Mouse (Mus musculus): ENCODE measurements at regions not wholly inside any gene's neighbourhood (a gene's known extent, or its start where the extent isn't known, plus 50 kb on each side); places are given as distances from the start of the nearest gene placed in this dataset.

DNA sequence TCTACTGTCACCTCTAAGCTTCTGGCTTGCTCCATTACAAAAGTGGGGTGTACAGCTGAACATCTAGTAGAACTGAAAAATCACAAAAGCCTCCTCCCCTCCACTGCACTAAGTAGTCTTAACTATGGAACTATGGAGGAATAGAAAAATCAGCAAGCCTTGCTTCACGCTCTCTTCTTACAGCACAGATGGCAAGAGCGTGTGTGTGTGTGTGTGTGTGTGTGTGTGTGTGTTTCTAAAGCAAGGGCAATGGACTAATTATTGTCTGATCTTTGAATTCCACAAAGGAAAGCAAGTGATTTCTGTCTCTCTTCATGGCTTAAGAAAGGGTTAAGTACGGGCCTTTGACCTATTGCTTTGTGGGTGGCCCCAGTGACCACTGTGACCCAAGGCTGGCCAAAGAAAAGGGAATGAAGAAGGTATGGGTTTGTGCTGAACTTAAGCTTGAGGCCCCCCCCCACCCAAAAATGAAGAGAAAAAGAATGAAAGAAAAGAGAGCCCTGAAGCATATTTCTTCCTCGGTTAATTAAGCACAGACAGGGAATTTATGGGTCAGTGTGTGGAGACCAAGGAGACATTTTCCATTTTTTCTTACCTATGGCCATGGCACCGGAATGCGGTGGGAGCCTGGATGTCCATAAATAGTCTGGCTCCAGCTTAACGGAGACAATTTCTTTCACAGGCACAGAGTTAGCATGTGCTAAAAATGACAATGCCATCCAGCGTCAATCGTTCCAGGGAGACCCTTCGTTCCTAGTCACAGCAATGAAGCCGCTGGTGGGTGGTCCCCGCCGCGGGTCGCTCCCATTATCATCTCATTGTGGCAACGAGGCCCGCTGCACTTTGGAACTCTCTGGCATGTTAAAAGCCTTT is 119.8 kb downstream of the Zbtb18 start:
- no peak overlapping the region for H3K27ac ChIP-seq (ENCODE audit: low read depth, low read length)
- no peak overlapping the region for H3K4me3 ChIP-seq (ENCODE audit: low read depth, low read length)
- no peaks in the 10 kb centered on the region for H3K27me3 ChIP-seq (replicated peaks; ENCODE audit: control insufficient read depth, insufficient read depth, low read length)
- no peak for ATAC-seq
- no peaks in the 10 kb centered on the region for H3K9me3 ChIP-seq (ENCODE audit: control insufficient read depth)
- H3K9ac ChIP-seq (ENCODE audit: low read depth, low read length) = no peak overlapping the region
- no peaks in the 10 kb centered on the region for H3K36me3 ChIP-seq (ENCODE audit: control insufficient read depth, insufficient read depth)
- H3K4me1 ChIP-seq (replicated peaks; ENCODE audit: control insufficient read depth, insufficient read depth, low read length) = no peaks in the 10 kb centered on the region; the same call in 1 of the 2 replicates
- WGBS = 85% methylated on average over 17 of the region's 17 CpGs
- no peak overlapping the region for H3K4me2 ChIP-seq (replicated peaks; ENCODE audit: low read depth)
- TF ChIP-seq CTCF (IDR thresholded peaks at IDR 0.05; ENCODE audit: low read depth) = no peak

DNA sequence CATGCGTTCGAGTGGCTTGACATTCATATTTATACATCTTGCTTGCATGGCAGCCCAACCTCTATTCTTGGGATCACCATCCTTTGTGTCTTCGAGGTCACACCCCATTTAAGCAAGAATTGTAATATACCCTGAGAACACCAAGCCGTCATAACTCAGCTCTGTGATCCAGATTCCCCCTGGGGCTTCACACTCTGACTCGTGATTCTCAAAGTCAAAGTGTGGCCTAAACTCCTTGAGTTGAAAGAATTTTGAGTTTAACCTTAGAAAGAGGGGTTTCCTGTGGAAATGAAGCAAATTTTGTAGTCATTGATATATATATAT is 120.4 kb downstream of the Zbtb18 start:
- no peak overlapping the region for H3K4me3 ChIP-seq (ENCODE audit: low read depth, low read length)
- H3K27me3 ChIP-seq (replicated peaks; ENCODE audit: control insufficient read depth, insufficient read depth, low read length) = no peaks in the 10 kb centered on the region
- WGBS = 84% methylated on average over 5 of the region's 5 CpGs
- no peaks in the 10 kb centered on the region for H3K36me3 ChIP-seq (ENCODE audit: control insufficient read depth, insufficient read depth)
- no peak for TF ChIP-seq CTCF (IDR thresholded peaks at IDR 0.05; ENCODE audit: low read depth)
- H3K4me2 ChIP-seq (replicated peaks; ENCODE audit: low read depth) = no peak overlapping the region
- ATAC-seq = no peak
- no peak overlapping the region for H3K27ac ChIP-seq (ENCODE audit: low read depth, low read length)
- H3K9ac ChIP-seq (ENCODE audit: low read depth, low read length) = no peak overlapping the region
- H3K9me3 ChIP-seq (ENCODE audit: control insufficient read depth) = no peaks in the 10 kb centered on the region
- no peaks in the 10 kb centered on the region; the same call in 1 of the 2 replicates for H3K4me1 ChIP-seq (replicated peaks; ENCODE audit: control insufficient read depth, insufficient read depth, low read length)

DNA sequence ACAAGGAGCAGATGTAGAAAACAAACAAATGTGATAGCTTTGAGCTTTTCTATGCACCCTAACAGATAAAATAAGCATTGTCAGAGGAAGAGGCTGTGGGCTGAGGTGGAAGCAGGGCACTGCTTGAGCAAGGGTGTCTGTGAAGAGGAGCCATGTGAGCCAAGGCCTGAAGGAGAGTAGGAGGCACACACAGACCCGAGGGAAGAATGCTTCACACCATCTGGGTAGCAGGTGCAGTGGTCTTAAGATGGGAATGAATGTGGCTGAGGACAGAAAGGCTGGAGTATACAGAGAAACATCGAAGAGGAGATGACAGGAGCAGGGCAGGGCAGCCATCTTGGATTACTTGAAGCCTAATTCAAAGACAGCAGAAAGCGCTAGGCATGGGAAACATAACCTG is 123.5 kb downstream of the Zbtb18 start:
- Histone ChIP-seq H3K27ac (ENCODE audit: low read depth, low read length) (no peak overlapping the region), H3K36me3 (ENCODE audit: control insufficient read depth, insufficient read depth) (no peaks in the 10 kb centered on the region), H3K9ac (ENCODE audit: low read depth, low read length) (no peak overlapping the region), H3K4me3 (ENCODE audit: low read depth, low read length) (no peak overlapping the region), H3K27me3 (replicated peaks; ENCODE audit: control insufficient read depth, insufficient read depth, low read length) (no peaks in the 10 kb centered on the region), H3K9me3 (ENCODE audit: control insufficient read depth) (no peaks in the 10 kb centered on the region), H3K4me2 (replicated peaks; ENCODE audit: low read depth) (no peak overlapping the region), H3K4me1 (replicated peaks; ENCODE audit: control insufficient read depth, insufficient read depth, low read length) (no peaks in the 10 kb centered on the region)
- no peak for ATAC-seq
- no peak for TF ChIP-seq CTCF (IDR thresholded peaks at IDR 0.05; ENCODE audit: low read depth)
- 83% methylated on average over 3 of the region's 3 CpGs for WGBS

DNA sequence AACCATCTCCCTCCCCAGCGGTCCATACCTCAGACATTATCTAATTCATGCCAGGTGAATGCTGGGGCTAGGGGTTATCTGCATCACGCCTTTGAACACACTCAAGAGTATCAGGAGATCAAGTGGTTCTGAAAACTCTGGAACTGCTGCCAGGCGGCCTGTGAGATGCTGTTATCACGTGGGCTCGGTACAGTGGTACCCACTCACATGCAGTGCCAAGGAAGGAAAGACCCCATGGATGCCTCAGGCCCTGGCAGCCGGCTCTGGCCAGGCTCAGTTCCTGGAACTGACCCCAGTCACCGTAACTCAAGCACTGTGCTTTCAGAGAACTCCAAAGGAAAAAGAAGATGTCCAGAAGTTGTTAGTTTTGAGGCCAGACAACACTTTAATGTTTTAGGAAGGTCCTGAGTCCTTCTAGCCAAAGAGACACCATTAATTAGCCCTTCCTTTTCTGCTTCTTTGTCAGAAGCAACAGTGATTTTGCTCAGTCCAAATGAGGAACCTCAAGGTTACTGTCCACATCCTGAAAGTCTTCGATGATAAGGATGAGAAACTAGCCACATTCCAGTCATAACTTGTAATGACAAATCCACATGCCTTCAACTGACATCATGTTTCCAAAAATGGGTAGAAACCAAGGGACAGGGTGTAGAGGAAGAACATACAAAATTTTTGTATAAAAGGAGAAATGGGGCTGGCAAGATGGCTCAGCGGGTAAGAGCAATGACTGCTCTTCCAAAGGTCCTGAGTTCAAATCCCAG is 126.1 kb downstream of the Zbtb18 start:
- 82% methylated on average over 9 of the region's 9 CpGs for WGBS
- Histone ChIP-seq H3K4me2 (replicated peaks; ENCODE audit: low read depth) (no peak overlapping the region), H3K27me3 (replicated peaks; ENCODE audit: control insufficient read depth, insufficient read depth, low read length) (no peaks in the 10 kb centered on the region)

DNA sequence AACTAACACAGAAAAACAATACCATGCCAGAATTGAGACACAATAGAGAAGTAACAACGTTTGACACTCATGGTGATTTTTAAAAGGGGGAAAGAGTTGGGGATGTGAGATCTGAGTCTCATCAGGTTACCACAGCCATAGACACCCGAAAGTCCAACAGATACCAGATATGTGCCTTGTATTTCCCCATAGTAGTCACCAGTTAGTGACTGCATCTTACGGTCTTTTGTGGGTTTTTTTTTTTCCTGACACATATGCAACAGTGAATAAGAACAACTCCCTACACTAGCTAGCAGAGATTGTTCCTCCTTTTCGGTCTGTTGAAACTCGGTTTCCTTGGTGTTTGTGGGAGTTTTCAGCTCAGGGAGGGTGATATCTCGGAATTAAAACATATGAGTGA is 127.4 kb downstream of the Zbtb18 start:
- H3K9ac ChIP-seq (ENCODE audit: low read depth, low read length) = no peak overlapping the region
- TF ChIP-seq CTCF (IDR thresholded peaks at IDR 0.05; ENCODE audit: low read depth) = no peak
- no peaks in the 10 kb centered on the region for H3K36me3 ChIP-seq (ENCODE audit: control insufficient read depth, insufficient read depth)
- WGBS = 87% methylated on average over 6 of the region's 6 CpGs
- H3K9me3 ChIP-seq (ENCODE audit: control insufficient read depth) = no peaks in the 10 kb centered on the region
- H3K4me2 ChIP-seq (replicated peaks; ENCODE audit: low read depth) = no peak overlapping the region
- no peaks in the 10 kb centered on the region for H3K4me1 ChIP-seq (replicated peaks; ENCODE audit: control insufficient read depth, insufficient read depth, low read length)
- H3K4me3 ChIP-seq (ENCODE audit: low read depth, low read length) = no peak overlapping the region
- no peak for ATAC-seq
- H3K27me3 ChIP-seq (replicated peaks; ENCODE audit: control insufficient read depth, insufficient read depth, low read length) = no peaks in the 10 kb centered on the region
- no peak overlapping the region for H3K27ac ChIP-seq (ENCODE audit: low read depth, low read length)

More for the DNA sequence above, 126.1 kb downstream of the Zbtb18 start:
- H3K36me3 ChIP-seq (ENCODE audit: control insufficient read depth, insufficient read depth) = no peaks in the 10 kb centered on the region
- H3K9ac ChIP-seq (ENCODE audit: low read depth, low read length) = no peak overlapping the region
- H3K4me3 ChIP-seq (ENCODE audit: low read depth, low read length) = no peak overlapping the region
- no peaks in the 10 kb centered on the region for H3K9me3 ChIP-seq (ENCODE audit: control insufficient read depth)
- TF ChIP-seq CTCF (IDR thresholded peaks at IDR 0.05; ENCODE audit: low read depth) = no peak
- no peaks in the 10 kb centered on the region for H3K4me1 ChIP-seq (replicated peaks; ENCODE audit: control insufficient read depth, insufficient read depth, low read length)
- ATAC-seq = no peak
- H3K27ac ChIP-seq (ENCODE audit: low read depth, low read length) = no peak overlapping the region

DNA sequence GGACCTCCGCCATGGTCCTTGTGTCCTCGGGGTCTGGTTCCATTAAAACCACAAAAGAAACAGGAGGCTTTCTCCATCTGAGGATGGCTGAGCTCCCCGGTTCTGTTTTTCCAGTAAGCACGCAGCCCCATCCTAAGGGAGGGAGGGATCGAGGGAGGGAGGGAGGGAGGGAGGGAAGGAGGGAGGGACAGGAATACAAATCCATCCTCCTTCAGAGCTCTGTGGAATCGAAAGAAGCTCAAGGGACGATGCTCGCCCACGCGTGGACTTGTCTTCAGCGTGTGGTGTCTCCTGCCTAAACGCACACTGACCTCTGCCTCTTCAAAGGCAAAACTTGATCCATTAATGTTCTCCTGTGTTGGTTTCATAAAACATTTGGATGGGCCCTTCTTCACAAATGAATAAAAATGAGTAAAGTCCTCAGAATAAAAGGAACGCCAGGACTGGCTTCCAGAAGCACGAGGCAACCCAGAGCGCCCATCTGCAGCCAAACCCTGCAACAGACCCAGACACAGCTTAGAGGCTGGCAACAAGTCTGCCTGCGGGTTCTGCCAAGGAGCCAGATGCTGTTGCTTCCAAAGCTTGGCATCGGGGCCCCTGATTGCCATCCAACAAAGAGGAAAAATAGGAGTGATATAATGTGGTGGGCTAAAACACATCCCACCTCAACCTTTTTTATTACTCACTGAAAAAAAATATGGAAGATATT is 131.0 kb downstream of the Zbtb18 start:
- H3K9me3 ChIP-seq (ENCODE audit: control insufficient read depth) = no peaks in the 10 kb centered on the region
- H3K4me3 ChIP-seq (ENCODE audit: low read depth, low read length) = no peak overlapping the region
- H3K36me3 ChIP-seq (ENCODE audit: control insufficient read depth, insufficient read depth) = no peaks in the 10 kb centered on the region
- H3K27me3 ChIP-seq (replicated peaks; ENCODE audit: control insufficient read depth, insufficient read depth, low read length) = no peaks in the 10 kb centered on the region
- H3K4me2 ChIP-seq (replicated peaks; ENCODE audit: low read depth) = no peak overlapping the region
- H3K4me1 ChIP-seq (replicated peaks; ENCODE audit: control insufficient read depth, insufficient read depth, low read length) = no peaks in the 10 kb centered on the region
- no peak for TF ChIP-seq CTCF (IDR thresholded peaks at IDR 0.05; ENCODE audit: low read depth)
- ATAC-seq = no peak
- no peak overlapping the region for H3K27ac ChIP-seq (ENCODE audit: low read depth, low read length)
- H3K9ac ChIP-seq (ENCODE audit: low read depth, low read length) = no peak overlapping the region
- 87% methylated on average over 17 of the region's 17 CpGs for WGBS

All from intestine, postnatal 0 days (tissue).